29 mouse cellular contexts compared by ENCODE assay signal in the genomic region with DNA sequence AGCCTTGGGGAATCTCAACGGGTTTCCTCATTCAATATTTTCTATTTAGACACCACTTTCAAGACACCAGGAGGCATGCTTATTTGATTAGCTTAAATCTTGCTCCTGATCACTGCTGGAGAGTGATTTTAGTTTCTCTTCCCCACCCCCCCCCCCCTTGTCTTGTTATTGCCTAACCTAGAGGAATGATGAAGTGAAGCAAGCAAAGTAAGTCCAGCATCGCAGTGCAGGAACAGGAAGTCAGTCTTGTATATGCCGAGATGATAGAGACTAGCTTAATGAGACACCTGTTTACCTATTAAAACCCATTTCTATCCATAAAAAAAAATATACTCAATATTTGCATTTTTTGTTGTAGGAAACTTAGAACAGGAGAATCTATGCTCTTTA.
DNase-seq lines count a peak whose midpoint lies in the region; ATAC-seq and TF ChIP-seq lines count a peak whose summit lies in the region.
"Had no signal": no experiment of that assay in that cellular context is flagged by ENCODE, and none has a peak within 500 bp of the region (broad histone marks: within the 10 kb centered on the region; RNA-seq: fewer than 3 reads in every experiment).

No protein-coding gene starts in this region.

- no peaks in the 10 kb centered on the region for H3K9me3 ChIP-seq in heart, embryonic 12.5 days (replicated peaks)
- no peaks in the 10 kb centered on the region for H3K9me3 ChIP-seq in heart, embryonic 10.5 days
- no peaks in the 10 kb centered on the region for H3K9me3 ChIP-seq in lung, postnatal 0 days (ENCODE audit: low read length)
- H3K9me3 ChIP-seq in liver, embryonic 16.5 days (replicated peaks; ENCODE audit: control insufficient read depth, low read length), result no peaks in the 10 kb centered on the region
- no peaks in the 10 kb centered on the region for H3K9me3 ChIP-seq in midbrain, embryonic 10.5 days (replicated peaks)
- H3K9me3 ChIP-seq in kidney, embryonic 14.5 days (ENCODE audit: control insufficient read depth, low read length), result no peaks in the 10 kb centered on the region
- H3K9me3 ChIP-seq: embryonic facial prominence, embryonic 12.5 days; forebrain, embryonic 15.5 days; hindbrain, embryonic 12.5 days; intestine, embryonic 15.5 days; limb, embryonic 12.5 days; midbrain, embryonic 13.5 days; neural tube, embryonic 13.5 days had no signal

- H3K36me3 ChIP-seq in heart, embryonic 12.5 days, result no peaks in the 10 kb centered on the region
- no peaks in the 10 kb centered on the region for H3K36me3 ChIP-seq in heart, embryonic 10.5 days
- H3K36me3 ChIP-seq in lung, postnatal 0 days (ENCODE audit: insufficient read depth, low read length), result no peaks in the 10 kb centered on the region
- no peaks in the 10 kb centered on the region for H3K36me3 ChIP-seq in liver, embryonic 16.5 days (ENCODE audit: control insufficient read depth, insufficient read depth)
- no peaks in the 10 kb centered on the region for H3K36me3 ChIP-seq in midbrain, embryonic 10.5 days
- no peaks in the 10 kb centered on the region for H3K36me3 ChIP-seq in kidney, embryonic 14.5 days (ENCODE audit: control insufficient read depth, insufficient read depth, low read length)
- H3K36me3 ChIP-seq: embryonic facial prominence, embryonic 12.5 days; forebrain, embryonic 15.5 days; hindbrain, embryonic 12.5 days; intestine, embryonic 15.5 days; limb, embryonic 12.5 days; midbrain, embryonic 13.5 days; neural tube, embryonic 13.5 days had no signal

- no peaks in the 10 kb centered on the region for H3K27me3 ChIP-seq in heart, embryonic 12.5 days (replicated peaks)
- H3K27me3 ChIP-seq in heart, embryonic 10.5 days (ENCODE audit: insufficient read depth, poor library complexity, severe bottlenecking), result no peaks in the 10 kb centered on the region
- no peaks in the 10 kb centered on the region for H3K27me3 ChIP-seq in lung, postnatal 0 days (replicated peaks; ENCODE audit: insufficient read depth, low read length)
- H3K27me3 ChIP-seq in liver, embryonic 16.5 days (ENCODE audit: control insufficient read depth, insufficient read depth, low read depth, low read length), result no peaks in the 10 kb centered on the region
- H3K27me3 ChIP-seq in midbrain, embryonic 10.5 days (ENCODE audit: low read depth, poor library complexity, severe bottlenecking), result no peaks in the 10 kb centered on the region
- H3K27me3 ChIP-seq in kidney, embryonic 14.5 days (ENCODE audit: control insufficient read depth, insufficient read depth, low read length), result no peaks in the 10 kb centered on the region
- H3K27me3 ChIP-seq: CH12.LX; embryonic facial prominence, embryonic 12.5 days; forebrain, embryonic 15.5 days; hindbrain, embryonic 12.5 days; intestine, embryonic 15.5 days; limb, embryonic 12.5 days; midbrain, embryonic 13.5 days; neural tube, embryonic 13.5 days; Patski had no signal

- no peak for TF ChIP-seq EP300 in lung, postnatal 0 days (IDR thresholded peaks at IDR 0.05)

- no peak for DNase-seq in heart, embryonic 10.5 days (ENCODE audit: low spot score)
- DNase-seq in lung, postnatal 0 days (ENCODE audit: low spot score), result peak; percentile 22
- no peak for DNase-seq in lung, adult 18-20 months
- no peak for DNase-seq in midbrain, embryonic 10.5 days (ENCODE audit: low spot score)
- no peak for DNase-seq in right cerebral cortex, postnatal 14 days
- DNase-seq: adrenal gland, postnatal 25 days; cerebellum, adult 11-12 months; cerebellum, adult 9-11 months; heart, postnatal 14 days; kidney, adult 8-10 months; kidney, postnatal 10 days; layer of hippocampus, adult 9-11 months; lung, adult 2 months; lung, postnatal 14 days; thymus, adult 2 months; thymus, postnatal 36 days had no signal

- H3K9ac ChIP-seq in heart, embryonic 12.5 days, result no peak overlapping the region
- H3K9ac ChIP-seq in lung, postnatal 0 days (replicated peaks; ENCODE audit: low read depth), result no peak overlapping the region
- H3K9ac ChIP-seq in liver, embryonic 16.5 days (ENCODE audit: low read depth, low read length), result no peak overlapping the region
- no peak overlapping the region for H3K9ac ChIP-seq in kidney, embryonic 14.5 days (ENCODE audit: low read depth, low read length)
- H3K9ac ChIP-seq: embryonic facial prominence, embryonic 12.5 days; forebrain, embryonic 15.5 days; hindbrain, embryonic 12.5 days; intestine, embryonic 15.5 days; limb, embryonic 12.5 days; midbrain, embryonic 13.5 days; neural tube, embryonic 13.5 days had no signal

- 68% methylated on average over 3 of the region's 3 CpGs for WGBS in heart, embryonic 12.5 days
- WGBS in heart, embryonic 10.5 days, result 78% methylated on average over 3 of the region's 3 CpGs
- 31% methylated on average over 3 of the region's 3 CpGs for WGBS in lung, postnatal 0 days
- WGBS in liver, embryonic 16.5 days (ENCODE audit: insufficient replicate concordance), result 30% methylated on average over 3 of the region's 3 CpGs
- 74% methylated on average over 3 of the region's 3 CpGs for WGBS in midbrain, embryonic 10.5 days
- 66% methylated on average over 3 of the region's 3 CpGs for WGBS in kidney, embryonic 14.5 days

- no peak overlapping the region for H3K4me2 ChIP-seq in heart, embryonic 12.5 days
- no peak overlapping the region for H3K4me2 ChIP-seq in lung, postnatal 0 days (replicated peaks; ENCODE audit: low read depth, low read length)
- H3K4me2 ChIP-seq in liver, embryonic 16.5 days (ENCODE audit: low read depth, low read length), result peak overlapping the region; percentile 13; the same call in 1 of the 2 replicates
- no peak overlapping the region for H3K4me2 ChIP-seq in kidney, embryonic 14.5 days (replicated peaks; ENCODE audit: low read depth, low read length)
- H3K4me2 ChIP-seq: embryonic facial prominence, embryonic 12.5 days; forebrain, embryonic 15.5 days; hindbrain, embryonic 12.5 days; intestine, embryonic 15.5 days; limb, embryonic 12.5 days; midbrain, embryonic 13.5 days; neural tube, embryonic 13.5 days had no signal

- no peak overlapping the region for H3K4me3 ChIP-seq in heart, embryonic 12.5 days
- H3K4me3 ChIP-seq in heart, embryonic 10.5 days, result no peak overlapping the region
- no peak overlapping the region for H3K4me3 ChIP-seq in lung, postnatal 0 days (ENCODE audit: low read depth, low read length)
- no peak overlapping the region for H3K4me3 ChIP-seq in liver, embryonic 16.5 days (ENCODE audit: low read depth, low read length)
- H3K4me3 ChIP-seq in midbrain, embryonic 10.5 days, result no peak overlapping the region
- H3K4me3 ChIP-seq in kidney, embryonic 14.5 days (ENCODE audit: low read length), result no peak overlapping the region
- H3K4me3 ChIP-seq: embryonic facial prominence, embryonic 12.5 days; forebrain, embryonic 15.5 days; hindbrain, embryonic 12.5 days; intestine, embryonic 15.5 days; limb, embryonic 12.5 days; midbrain, embryonic 13.5 days; neural tube, embryonic 13.5 days had no signal

- H3K27ac ChIP-seq in heart, embryonic 12.5 days (ENCODE audit: poor library complexity, severe bottlenecking), result 0 out of 2 replicates have a peak overlapping the region, but pooled peaks have one; percentile 71
- H3K27ac ChIP-seq in heart, embryonic 10.5 days, result no peak overlapping the region
- H3K27ac ChIP-seq in lung, postnatal 0 days (ENCODE audit: low read length), result no peak overlapping the region
- H3K27ac ChIP-seq in liver, embryonic 16.5 days (ENCODE audit: low read length), result no peak overlapping the region
- no peak overlapping the region for H3K27ac ChIP-seq in midbrain, embryonic 10.5 days (replicated peaks)
- H3K27ac ChIP-seq in kidney, embryonic 14.5 days (ENCODE audit: low read depth, low read length), result no peak overlapping the region
- H3K27ac ChIP-seq: embryonic facial prominence, embryonic 12.5 days; forebrain, embryonic 15.5 days; hindbrain, embryonic 12.5 days; hindbrain, postnatal 0 days; intestine, embryonic 15.5 days; limb, embryonic 12.5 days; neural tube, embryonic 13.5 days had no signal

- ATAC-seq in heart, embryonic 12.5 days (ENCODE audit: insufficient number of reproducible peaks, low FRiP score), result no peak
- ATAC-seq in lung, postnatal 0 days, result no peak
- ATAC-seq in liver, embryonic 16.5 days (ENCODE audit: low read depth), result no peak; the same call in 1 of the 2 replicates
- no peak for ATAC-seq in kidney, embryonic 14.5 days (ENCODE audit: low FRiP score, low TSS enrichment)
- ATAC-seq: intestine, embryonic 15.5 days; Patski had no signal

- TF ChIP-seq CTCF in lung, postnatal 0 days (IDR thresholded peaks at IDR 0.05), result no peak

- peaks cover 10% of the 10 kb centered on the region for H3K4me1 ChIP-seq in heart, embryonic 12.5 days (replicated peaks)
- H3K4me1 ChIP-seq in heart, embryonic 10.5 days, result peaks cover 10% of the 10 kb centered on the region
- H3K4me1 ChIP-seq in lung, postnatal 0 days (ENCODE audit: insufficient read depth, low read depth, low read length), result no peaks in the 10 kb centered on the region
- H3K4me1 ChIP-seq in liver, embryonic 16.5 days (ENCODE audit: control insufficient read depth, low read depth, low read length), result no peaks in the 10 kb centered on the region; the same call in 1 of the 2 replicates
- peaks cover 10% of the 10 kb centered on the region for H3K4me1 ChIP-seq in midbrain, embryonic 10.5 days
- H3K4me1 ChIP-seq in kidney, embryonic 14.5 days (ENCODE audit: control insufficient read depth, insufficient read depth, low read length), result no peaks in the 10 kb centered on the region
- H3K4me1 ChIP-seq: intestine, embryonic 15.5 days; limb, embryonic 12.5 days had no signal
